In the genomic region with DNA sequence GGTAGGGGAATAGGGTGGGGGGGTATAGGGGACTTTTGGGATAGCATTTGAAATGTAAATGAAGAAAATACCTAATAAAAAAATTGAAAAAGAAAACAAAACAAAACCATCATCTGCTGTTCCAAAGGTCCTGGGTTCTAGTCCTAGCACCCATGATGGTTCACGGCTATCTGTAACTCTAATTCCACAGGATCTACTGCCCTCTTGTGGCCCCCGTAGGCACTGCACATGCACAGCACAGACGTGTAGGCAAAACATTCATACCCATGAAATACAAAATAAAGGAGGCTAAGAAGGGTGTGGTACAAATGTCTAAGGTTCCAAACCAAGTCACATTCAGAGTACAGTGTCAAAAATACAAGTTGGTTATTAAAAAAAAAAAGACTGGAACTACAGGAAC, we compare ENCODE assay signal across 8 mouse cellular contexts. TPM values are rescaled to one million over a fixed set of nuclear protein-coding genes. Genes with fewer than 3 reads are reported as not detected.
A peak's percentile ranks its signal among the peaks of the same experiment; 100 is the strongest.
DNase-seq lines count a peak whose midpoint lies in the region; ATAC-seq and TF ChIP-seq lines count a peak whose summit lies in the region.
"Had no signal": no experiment of that assay in that cellular context is flagged by ENCODE, and none has a peak within 500 bp of the region (broad histone marks: within the 10 kb centered on the region; RNA-seq: fewer than 3 reads in every experiment).

No protein-coding gene starts in this region.

- TF ChIP-seq POLR2A in ES-Bruce4 (IDR thresholded peaks at IDR 0.05; ENCODE audit: insufficient read depth, low read length) = no peak

- H3K4me3 ChIP-seq in ES-Bruce4 (ENCODE audit: low read depth, low read length) = no peak overlapping the region
- H3K4me3 ChIP-seq: lung, embryonic 15.5 days had no signal

- peak; percentile 85 for TF ChIP-seq CTCF in ES-Bruce4 (IDR thresholded peaks at IDR 0.05; ENCODE audit: low read depth, low read length)

- no peak overlapping the region for H3K27ac ChIP-seq in ES-Bruce4 (ENCODE audit: insufficient read depth, low read length)
- H3K27ac ChIP-seq: lung, embryonic 15.5 days had no signal

- no peak overlapping the region for H3K9ac ChIP-seq in ES-Bruce4 (ENCODE audit: low read depth, poor library complexity, severe bottlenecking)
- H3K9ac ChIP-seq: lung, embryonic 15.5 days had no signal

- H3K27me3 ChIP-seq in ES-Bruce4 (ENCODE audit: control insufficient read depth, insufficient read depth, low read length, poor library complexity, severe bottlenecking) = no peaks in the 10 kb centered on the region
- H3K27me3 ChIP-seq: lung, embryonic 15.5 days had no signal

- intact Hi-C loops in left cerebral cortex, postnatal 36 days (cut with DNase I) = no loop called here

- no peaks in the 10 kb centered on the region for H3K4me1 ChIP-seq in ES-Bruce4 (ENCODE audit: control insufficient read depth, insufficient read depth, low read length)
- H3K4me1 ChIP-seq: lung, embryonic 15.5 days had no signal

- no peak for TF ChIP-seq EP300 in ES-Bruce4 (IDR thresholded peaks at IDR 0.05; ENCODE audit: insufficient read depth, low read depth, low read length)

- DNase-seq in kidney, adult 9 months = peak; percentile 27
- no peak for DNase-seq in kidney, postnatal 14 days
- peak; percentile 75 for DNase-seq in ZHBTc4 (ENCODE audit: low read depth, low spot score)
- peak; percentile 33 to 55 for DNase-seq in kidney, postnatal 4 days
- no peak for DNase-seq in left cerebral cortex, postnatal 36 days (ENCODE audit: low spot score in 2 of 2)

- no peaks in the 10 kb centered on the region for H3K9me3 ChIP-seq in ES-Bruce4 (replicated peaks; ENCODE audit: control insufficient read depth, insufficient read depth, low read length, poor library complexity, severe bottlenecking)
- H3K9me3 ChIP-seq: lung, embryonic 15.5 days had no signal

- H3K36me3 ChIP-seq in ES-Bruce4 (ENCODE audit: control insufficient read depth, insufficient read depth, low read length, poor library complexity, severe bottlenecking) = no peaks in the 10 kb centered on the region
- H3K36me3 ChIP-seq: lung, embryonic 15.5 days had no signal

- ATAC-seq in frontal cortex, adult (ENCODE audit: low TSS enrichment) = no peak

RNA-seq across cellular contexts. Expression of a gene that starts 4.1 kb away (rescaled TPM):
- polyA plus RNA-seq in ES-Bruce4 (2011; ENCODE audit: insufficient read depth, insufficient read length, low read depth, missing spikeins) = 0.99 and 1.1 TPM in 2 replicates
- total RNA-seq in left cerebral cortex, postnatal 36 days (2021) = 10 to 100 TPM; 37.7 to 40.2 TPM

RNA-seq across cellular contexts. Expression of a gene that starts 26.8 kb away (rescaled TPM):
- polyA plus RNA-seq in ES-Bruce4 (2011; ENCODE audit: insufficient read depth, insufficient read length, low read depth, missing spikeins) = not detected in 2 replicates
- total RNA-seq in left cerebral cortex, postnatal 36 days (2021) = 10 to 100 TPM; 51.6 to 58.0 TPM

Comparison
In these comparisons a context has a peak if more than half of its experiments do, and no peak if none do; other contexts are left out.
1. DNase-seq: peak in kidney, adult 9 months (single experiment), ZHBTc4 (single experiment) and kidney, postnatal 4 days (2 of 2); none in kidney, postnatal 14 days (single experiment) and left cerebral cortex, postnatal 36 days (0 of 2).